Mouse (Mus musculus) limb, embryonic 13.5 days (tissue): ENCODE measurements around the gene Hbp1. TPM values are rescaled to one million over a fixed set of nuclear protein-coding genes. Genes with fewer than 3 reads are reported as not detected.

Experiments used
- ATAC-seq: fragments of 200-750 bp; cut with Nextera tagmentation; 2 replicates; pipeline ENCODE4 v1.8.0; 2017; ENCODE audit warnings: low read depth, moderate number of reproducible peaks, moderate TSS enrichment; ENCODE audit not compliant: low FRiP score
- H3K27ac ChIP-seq: fragments of 300-500 bp; sonication (generic); 2 replicates; pipeline ENCODE4 v1.5.1; 2015; ENCODE audit warnings: inconsistent platforms, mild to moderate bottlenecking, moderate library complexity
- H3K27me3 ChIP-seq: fragments of 300-500 bp; sonication (generic); 2 replicates; pipeline ENCODE4 v1.6.1; 2015; ENCODE audit warnings: mild to moderate bottlenecking, inconsistent platforms
- H3K36me3 ChIP-seq: fragments of 300-500 bp; sonication (generic); 2 replicates; pipeline ENCODE4 v1.6.1; 2015; ENCODE audit warnings: inconsistent platforms, mild to moderate bottlenecking, moderate library complexity
- H3K4me1 ChIP-seq: fragments of 300-500 bp; sonication (generic); 2 replicates; pipeline ENCODE4 v1.6.1; 2015; ENCODE audit warnings: inconsistent platforms
- H3K4me2 ChIP-seq: fragments of 300-500 bp; sonication (generic); replicated peaks from 2 replicates; pipeline ENCODE4 v1.6.1; 2015; ENCODE audit warnings: inconsistent platforms, mild to moderate bottlenecking, moderate library complexity
- H3K4me3 ChIP-seq: fragments of 300-500 bp; sonication (generic); 2 replicates; pipeline ENCODE4 v1.5.1; 2015; ENCODE audit warnings: moderate library complexity, mild to moderate bottlenecking, inconsistent platforms
- H3K9ac ChIP-seq: fragments of 300-500 bp; sonication (generic); 2 replicates; pipeline ENCODE4 v1.6.1; 2015; ENCODE audit warnings: mild to moderate bottlenecking, inconsistent platforms
- H3K9me3 ChIP-seq: fragments of 300-500 bp; sonication (generic); 2 replicates; pipeline ENCODE4 v1.6.1; 2016; ENCODE audit warnings: inconsistent platforms
- WGBS: fragments of 180-500 bp; shearing (Covaris S2); methylation state at CpG from one replicate; pipeline ENCODE4 v1.1.7; 2015; 5-methylcytosine and 5-hydroxymethylcytosine counted together
- polyA plus RNA-seq: library from polyadenylated mRNA; unstranded; fragments of >200 nt; fragmentation: Nextera tagmentation; extraction: Ambion mirVana; gene quantifications from 2 replicates; pipeline ENCODE4 v1.2.1, GENCODE M21; 2015

The Hbp1 gene
- polyA plus RNA-seq, 1 experiment from 2014 or later: 149 TPM

GRCm38 (mm10) chr12:31977613-31978195 is 27.4 kb upstream of the Hbp1 start:
- ATAC-seq: no peak
- WGBS: 64% methylated on average over 12 of the region's 12 CpGs
- no peak overlapping the region; the same call in 1 of the 2 replicates for H3K4me2 ChIP-seq

DNA sequence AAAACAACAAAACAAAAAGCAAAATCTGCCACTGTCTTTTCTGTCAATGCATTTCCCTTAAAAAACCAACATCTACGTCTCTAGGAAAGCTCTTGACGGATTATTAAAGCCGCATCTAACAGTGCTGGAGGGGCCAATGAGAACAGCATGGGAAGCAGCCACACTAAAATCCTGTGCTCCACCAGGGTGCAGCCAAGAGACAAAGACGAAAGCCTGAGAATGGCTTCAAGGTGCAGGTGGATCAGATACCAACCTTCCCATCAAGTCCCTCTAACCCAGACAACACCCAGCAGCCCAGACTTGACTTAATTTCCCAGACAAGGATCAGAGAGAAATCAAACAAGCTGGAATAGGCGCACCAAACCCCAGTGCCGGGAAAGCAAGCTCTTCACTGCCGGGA is 26.2 kb upstream of the Hbp1 start:
- no peak overlapping the region for H3K4me2 ChIP-seq
- H3K4me1 ChIP-seq: no peaks in the 10 kb centered on the region; the same call in 1 of the 2 replicates
- H3K36me3 ChIP-seq: no peaks in the 10 kb centered on the region; the same call in 1 of the 2 replicates
- no peak overlapping the region for H3K4me3 ChIP-seq
- no peaks in the 10 kb centered on the region for H3K9me3 ChIP-seq
- no peak overlapping the region for H3K27ac ChIP-seq
- ATAC-seq: no peak
- H3K27me3 ChIP-seq: no peaks in the 10 kb centered on the region
- H3K9ac ChIP-seq: no peak overlapping the region
- WGBS: 45% methylated on average over 7 of the region's 7 CpGs

More at GRCm38 (mm10) chr12:31977613-31978195, 27.4 kb upstream of the Hbp1 start:
- Histone ChIP-seq H3K9me3 (no peaks in the 10 kb centered on the region), H3K36me3 (no peaks in the 10 kb centered on the region), H3K4me1 (no peaks in the 10 kb centered on the region), H3K27ac (no peak overlapping the region), H3K4me3 (no peak overlapping the region), H3K27me3 (no peaks in the 10 kb centered on the region), H3K9ac (no peak overlapping the region)

DNA sequence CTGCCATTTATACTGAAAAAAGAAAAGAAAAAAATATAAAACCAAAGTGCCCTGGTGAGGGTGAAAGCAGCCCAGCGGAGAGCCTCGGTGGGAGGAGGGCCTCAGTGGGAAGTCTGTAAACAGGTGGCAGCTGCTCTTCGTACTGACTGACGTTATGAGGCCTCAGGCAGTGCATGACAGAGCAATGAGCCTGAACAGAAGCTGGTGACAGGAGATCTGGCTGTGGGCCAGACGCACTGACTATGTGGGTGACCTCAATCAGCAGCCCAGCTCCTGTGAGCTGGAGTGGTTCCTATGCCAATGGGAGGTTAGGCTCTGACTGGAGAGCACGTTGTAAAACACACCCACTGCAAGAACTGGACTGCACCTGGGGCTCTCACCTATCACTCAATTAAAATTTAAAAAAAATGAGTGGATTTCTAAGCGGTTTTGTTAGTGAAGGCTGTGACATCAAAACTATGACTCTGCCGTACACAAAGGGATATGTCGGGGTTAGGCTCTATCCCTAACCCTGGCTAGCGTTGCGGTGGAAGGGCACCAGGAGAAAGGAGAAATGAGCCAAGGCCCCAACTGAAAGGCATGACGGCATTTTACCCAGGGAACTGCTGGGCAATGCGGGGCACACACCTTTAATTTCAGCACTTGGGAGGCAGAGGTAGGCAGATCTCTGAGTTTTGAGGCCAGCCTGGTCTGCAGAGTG is 23.3 kb upstream of the Hbp1 start:
- no peak overlapping the region for H3K9ac ChIP-seq
- H3K27me3 ChIP-seq: no peaks in the 10 kb centered on the region
- no peak overlapping the region for H3K4me2 ChIP-seq
- ATAC-seq: peak; percentile 87
- no peaks in the 10 kb centered on the region for H3K9me3 ChIP-seq
- H3K36me3 ChIP-seq: no peaks in the 10 kb centered on the region; the same call in 1 of the 2 replicates
- no peak overlapping the region for H3K27ac ChIP-seq
- no peaks in the 10 kb centered on the region; the same call in 1 of the 2 replicates for H3K4me1 ChIP-seq
- 44% methylated on average over 13 of the region's 13 CpGs for WGBS
- H3K4me3 ChIP-seq: no peak overlapping the region

- no peak overlapping the region for H3K4me2 ChIP-seq
- WGBS: 81% methylated on average over 8 of the region's 8 CpGs
- H3K27ac ChIP-seq: no peak overlapping the region
- no peaks in the 10 kb centered on the region; the same call in 1 of the 2 replicates for H3K36me3 ChIP-seq
- H3K9me3 ChIP-seq: no peaks in the 10 kb centered on the region
- no peaks in the 10 kb centered on the region; the same call in 1 of the 2 replicates for H3K4me1 ChIP-seq
- ATAC-seq: no peak
- H3K9ac ChIP-seq: no peak overlapping the region
- no peaks in the 10 kb centered on the region for H3K27me3 ChIP-seq
- no peak overlapping the region for H3K4me3 ChIP-seq
Measured at GRCm38 (mm10) chr12:31971547-31971946, 21.2 kb upstream of the Hbp1 start.

DNA sequence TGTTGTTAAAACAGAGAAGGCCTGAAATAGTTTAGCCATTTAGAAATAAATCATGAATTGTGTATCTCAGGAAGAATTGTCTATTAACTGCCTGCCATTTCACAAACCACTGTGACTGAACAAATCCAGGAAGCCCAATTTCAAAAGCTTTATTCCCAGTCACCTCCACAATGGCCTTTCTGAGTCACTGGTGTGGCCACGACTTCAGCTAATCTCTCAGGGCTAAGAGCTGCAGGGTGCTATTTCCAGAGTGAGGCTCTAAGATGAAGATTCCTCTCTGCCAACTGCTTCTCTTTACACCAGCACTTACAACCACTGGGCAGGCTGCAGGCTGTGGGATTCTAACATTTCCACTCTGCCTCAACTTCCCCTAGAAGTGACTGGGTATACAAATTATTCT is 18.8 kb upstream of the Hbp1 start:
- ATAC-seq: no peak
- 24% methylated on average over 1 of the region's 1 CpGs for WGBS
- no peak overlapping the region for H3K27ac ChIP-seq

DNA sequence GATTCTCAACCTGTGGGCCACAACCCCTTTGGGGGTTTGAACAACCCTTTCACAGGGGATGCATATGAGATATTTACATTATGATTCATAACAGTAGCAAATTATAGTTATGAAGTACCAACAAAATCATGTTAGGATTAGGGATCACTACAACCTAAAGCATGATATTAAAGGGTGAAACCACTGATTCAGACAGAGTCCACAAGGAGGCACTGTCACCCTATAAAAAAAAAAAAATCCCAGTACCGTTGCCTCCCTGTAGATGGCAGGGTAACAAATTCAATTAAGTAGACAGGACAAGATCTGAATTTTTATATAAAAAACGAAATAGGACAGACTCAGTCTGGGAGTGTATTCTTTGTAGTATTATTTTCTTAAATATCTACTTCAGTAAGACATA is 17.2 kb upstream of the Hbp1 start:
- H3K9ac ChIP-seq: no peak overlapping the region
- no peak overlapping the region for H3K4me3 ChIP-seq
- peak; percentile 54; the same call in 1 of the 2 replicates for ATAC-seq
- no peaks in the 10 kb centered on the region for H3K27me3 ChIP-seq
- no peaks in the 10 kb centered on the region for H3K9me3 ChIP-seq
- H3K4me1 ChIP-seq: peaks cover 12% of the 10 kb centered on the region
- 5% methylated on average over 2 of the region's 2 CpGs for WGBS
- no peak overlapping the region for H3K4me2 ChIP-seq
- H3K27ac ChIP-seq: no peak overlapping the region
- H3K36me3 ChIP-seq: no peaks in the 10 kb centered on the region; the same call in 1 of the 2 replicates

More for the DNA sequence above, 18.8 kb upstream of the Hbp1 start:
- H3K9me3 ChIP-seq: no peaks in the 10 kb centered on the region
- H3K4me2 ChIP-seq: no peak overlapping the region
- no peaks in the 10 kb centered on the region; the same call in 1 of the 2 replicates for H3K36me3 ChIP-seq
- no peak overlapping the region for H3K4me3 ChIP-seq
- peaks cover 12% of the 10 kb centered on the region for H3K4me1 ChIP-seq
- no peak overlapping the region for H3K9ac ChIP-seq
- H3K27me3 ChIP-seq: no peaks in the 10 kb centered on the region

DNA sequence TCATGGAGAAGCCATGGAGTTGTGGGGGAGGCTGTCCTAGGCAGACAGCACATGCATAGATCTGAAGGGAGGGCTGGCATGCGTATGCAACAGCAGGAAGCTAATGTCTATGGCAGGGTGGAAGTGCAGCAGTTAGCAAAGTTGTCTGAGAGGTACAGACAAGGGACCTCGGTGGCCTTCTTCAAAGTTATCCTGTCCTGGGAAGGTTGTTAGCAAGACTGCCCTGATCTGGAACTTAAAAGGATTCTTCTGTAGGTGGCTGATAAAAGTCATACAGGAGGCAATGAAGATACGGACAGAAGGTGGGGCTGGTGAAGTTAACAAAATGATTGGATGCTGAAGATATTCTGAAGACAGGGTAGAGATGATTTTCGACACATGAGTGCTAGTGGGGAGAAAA is 16.1 kb upstream of the Hbp1 start:
- H3K4me3 ChIP-seq: no peak overlapping the region
- H3K27ac ChIP-seq: no peak overlapping the region
- ATAC-seq: no peak
- H3K9ac ChIP-seq: no peak overlapping the region
- WGBS: 83% methylated on average over 4 of the region's 4 CpGs
- H3K4me1 ChIP-seq: peaks cover 12% of the 10 kb centered on the region; the same call in 1 of the 2 replicates
- no peak overlapping the region for H3K4me2 ChIP-seq
- H3K36me3 ChIP-seq: no peaks in the 10 kb centered on the region; the same call in 1 of the 2 replicates
- H3K27me3 ChIP-seq: no peaks in the 10 kb centered on the region
- H3K9me3 ChIP-seq: no peaks in the 10 kb centered on the region

GRCm38 (mm10) chr12:31965517-31966212 is 15.3 kb upstream of the Hbp1 start:
- Histone ChIP-seq H3K4me3 (no peak overlapping the region), H3K4me2 (no peak overlapping the region), H3K9ac (no peak overlapping the region), H3K9me3 (no peaks in the 10 kb centered on the region), H3K36me3 (no peaks in the 10 kb centered on the region), H3K27ac (no peak overlapping the region), H3K27me3 (no peaks in the 10 kb centered on the region), H3K4me1 (peaks cover 12% of the 10 kb centered on the region; the same call in 1 of the 2 replicates)
- no peak for ATAC-seq
- WGBS: 64% methylated on average over 12 of the region's 12 CpGs

DNA sequence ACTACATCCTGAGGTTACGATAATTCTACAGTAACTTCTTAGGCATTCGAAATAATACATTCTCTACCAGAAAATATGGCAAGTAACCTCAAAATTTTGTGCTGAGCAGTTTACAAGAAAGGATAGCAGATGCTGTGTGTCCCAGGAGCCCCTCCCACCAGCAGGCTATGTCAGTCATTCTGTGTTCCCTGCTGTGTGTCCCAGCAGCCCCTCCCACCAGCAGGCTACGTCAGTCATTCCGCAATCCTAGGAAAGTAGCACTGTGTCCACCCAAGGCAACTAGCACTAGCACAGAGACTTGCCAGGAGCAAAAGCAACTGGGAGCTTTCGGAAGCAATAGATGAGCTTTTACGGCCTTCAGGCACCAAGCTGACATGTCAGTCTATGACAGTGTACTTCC is 13.7 kb upstream of the Hbp1 start:
- Histone ChIP-seq H3K4me3 (no peak overlapping the region), H3K9ac (no peak overlapping the region), H3K27ac (no peak overlapping the region), H3K36me3 (no peaks in the 10 kb centered on the region), H3K4me1 (peaks cover 12% of the 10 kb centered on the region; the same call in 1 of the 2 replicates), H3K27me3 (no peaks in the 10 kb centered on the region), H3K9me3 (no peaks in the 10 kb centered on the region), H3K4me2 (no peak overlapping the region)
- ATAC-seq: no peak
- 79% methylated on average over 6 of the region's 6 CpGs for WGBS

DNA sequence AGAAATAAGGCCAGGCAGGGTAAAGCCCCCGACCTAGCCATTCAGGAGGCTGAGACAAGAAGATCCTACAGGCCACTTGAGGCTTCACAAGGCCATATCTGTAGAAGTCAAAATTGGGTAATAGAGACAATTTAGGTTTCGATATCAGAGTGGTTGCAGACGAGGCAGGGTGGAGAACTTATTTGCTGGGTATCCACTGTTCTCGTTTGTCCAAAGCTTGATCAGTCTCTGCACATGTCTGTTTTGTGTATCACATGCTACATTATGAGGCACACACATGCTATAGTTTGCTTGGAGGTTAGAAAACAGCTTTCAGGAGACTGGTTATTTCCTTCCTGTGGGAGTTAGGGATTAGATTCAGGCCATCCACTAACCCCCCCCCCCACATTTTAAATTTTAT is 5.5 kb upstream of the Hbp1 start:
- WGBS: 81% methylated on average over 4 of the region's 4 CpGs
- Histone ChIP-seq H3K9me3 (no peaks in the 10 kb centered on the region), H3K4me1 (peaks cover 4% of the 10 kb centered on the region; the same call in 1 of the 2 replicates), H3K4me3 (no peak overlapping the region), H3K4me2 (no peak overlapping the region), H3K27me3 (no peaks in the 10 kb centered on the region), H3K27ac (no peak overlapping the region), H3K9ac (no peak overlapping the region), H3K36me3 (no peaks in the 10 kb centered on the region)
- ATAC-seq: no peak

DNA sequence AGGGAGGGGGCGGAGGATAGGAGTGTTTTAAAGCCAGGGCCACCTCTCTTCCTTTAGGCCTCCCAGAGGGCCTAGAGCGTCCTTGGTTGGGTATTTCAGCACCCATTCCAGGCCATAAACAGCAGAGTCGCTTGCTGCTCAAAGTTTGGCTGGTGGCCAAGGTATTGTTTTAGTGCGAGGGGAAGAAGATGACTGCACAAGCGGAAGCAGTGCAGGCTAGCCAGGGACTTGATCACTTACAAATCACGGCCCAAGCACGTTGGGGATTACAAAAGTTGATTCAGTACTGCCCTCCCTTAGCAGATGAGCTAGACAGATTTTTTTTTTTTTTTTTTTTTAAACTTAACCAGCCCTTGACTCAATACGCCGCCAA is 310 bp upstream of the Hbp1 start:
- no peak for ATAC-seq
- Histone ChIP-seq H3K27ac (peak overlapping the region; percentile 34; the same call in 1 of the 2 replicates), H3K9me3 (no peaks in the 10 kb centered on the region), H3K4me1 (peaks cover 9% of the 10 kb centered on the region; the same call in 1 of the 2 replicates), H3K9ac (peak overlapping the region; percentile 63; the same call in 1 of the 2 replicates), H3K27me3 (no peaks in the 10 kb centered on the region), H3K36me3 (no peaks in the 10 kb centered on the region), H3K4me2 (peak overlapping the region; percentile 69), H3K4me3 (peak overlapping the region; percentile 53)
- WGBS: 5% methylated on average over 9 of the region's 9 CpGs

- WGBS: under 1% methylated on average over 45 of the region's 58 CpGs
- Histone ChIP-seq H3K4me2 (peak overlapping the region; percentile 70), H3K9ac (peak overlapping the region; percentile 93), H3K36me3 (no peaks in the 10 kb centered on the region), H3K4me1 (peaks cover 9% of the 10 kb centered on the region; the same call in 1 of the 2 replicates), H3K9me3 (no peaks in the 10 kb centered on the region), H3K4me3 (peak overlapping the region; percentile 82), H3K27ac (peak overlapping the region; percentile 99), H3K27me3 (no peaks in the 10 kb centered on the region)
- ATAC-seq: peak; percentile 66
Measured at GRCm38 (mm10) chr12:31949193-31949741, 1.1 kb downstream of the Hbp1 start.
